Mouse (Mus musculus): ENCODE measurements around the gene Itih4.
A peak's percentile ranks its signal among the peaks of the same experiment; 100 is the strongest.

Gene Itih4

DNA sequence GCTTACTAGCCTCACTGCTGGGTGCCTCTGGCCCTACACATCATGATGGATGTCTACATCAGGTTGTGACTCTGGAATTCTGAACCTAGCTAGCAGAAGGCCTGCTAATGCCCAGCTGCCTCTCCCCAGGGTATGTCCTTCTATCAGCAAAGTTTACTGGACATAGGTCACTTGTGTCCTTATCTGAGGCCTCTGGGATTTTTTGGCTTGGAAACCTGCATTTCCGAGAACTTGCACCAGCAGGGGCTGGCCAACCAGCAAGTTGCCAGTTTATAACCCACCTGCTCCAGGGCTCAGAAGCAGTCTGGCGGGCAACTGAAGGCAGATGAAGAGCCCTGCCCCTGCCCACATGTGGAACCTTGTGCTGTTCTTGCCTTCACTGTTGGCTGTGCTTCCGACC lies at the start of gene Itih4:
Gene Itih4 (plus strand): TSS at position 273 of the 400 bp plus-strand sequence.
- no peak for DNase-seq

DNA sequence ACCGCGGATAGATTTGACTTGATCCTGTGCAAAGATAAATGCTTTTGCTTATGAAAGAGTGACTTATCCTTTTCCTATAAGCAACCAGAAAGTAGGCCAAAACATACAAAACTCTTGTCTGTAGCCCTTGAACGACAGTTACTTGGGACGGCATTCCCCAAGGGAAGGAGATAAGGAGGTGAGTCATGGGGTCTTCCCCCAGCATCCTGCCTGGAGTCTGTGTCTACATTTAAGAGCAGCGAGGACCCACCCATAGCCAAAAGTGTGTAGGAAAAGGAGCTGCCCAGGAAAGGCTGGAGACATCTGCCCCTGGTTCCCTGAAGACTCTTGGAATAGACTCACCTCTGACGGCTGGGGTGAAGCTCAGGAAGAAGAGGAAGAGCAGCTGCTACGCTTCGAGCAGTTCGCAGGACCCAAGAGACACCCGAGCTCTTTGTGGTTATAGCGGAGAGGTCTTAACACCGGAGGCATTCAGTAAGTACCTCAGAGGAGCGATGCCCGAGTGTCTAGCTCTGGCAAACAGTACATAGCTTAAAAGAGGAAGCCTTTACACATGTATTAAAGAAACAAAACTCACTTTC lies 48.8 kb upstream of the Itih4 start:
- no peak for DNase-seq

DNA sequence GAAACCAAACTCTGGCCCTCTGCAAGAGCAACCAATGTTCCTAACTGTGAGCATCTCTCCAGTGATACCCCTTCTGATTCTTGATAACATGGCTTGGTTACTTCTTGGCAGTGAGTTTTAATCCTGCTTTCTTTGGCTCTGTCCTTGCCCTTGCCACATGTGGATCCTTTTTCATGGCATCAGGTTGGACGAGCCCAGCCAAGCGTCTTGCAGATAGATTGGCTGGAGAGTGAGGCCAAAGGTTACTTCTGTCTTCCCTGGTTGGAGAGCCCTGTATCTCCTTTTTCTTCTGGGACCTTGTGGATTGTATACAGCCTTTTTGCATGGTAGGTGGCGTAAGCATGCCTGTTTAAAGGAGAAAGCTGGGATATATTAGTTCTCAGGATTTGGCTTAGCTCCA lies 42.6 kb upstream of the Itih4 start:
- DNase-seq = no peak

DNA sequence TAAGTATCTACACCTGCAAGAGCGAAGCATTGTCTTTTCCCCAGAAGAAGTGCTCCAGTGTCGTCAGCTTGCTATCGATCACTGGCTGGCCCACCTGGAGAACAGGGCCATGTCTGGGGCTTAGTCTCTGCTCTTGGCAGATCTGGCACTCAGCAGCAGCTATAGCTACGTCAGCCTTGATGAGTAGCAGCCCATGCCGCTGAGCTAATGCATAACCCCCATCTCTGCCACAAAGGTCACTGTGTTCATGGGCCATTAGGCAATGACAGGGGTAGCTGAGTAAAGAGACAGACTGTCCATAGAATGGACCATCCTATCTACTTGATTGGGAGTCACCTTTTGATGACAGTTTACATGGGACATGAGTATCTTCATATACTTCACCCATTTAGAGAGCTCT lies 35.8 kb upstream of the Itih4 start:
- DNase-seq = peak in 1 of 2 experiments; percentile 15

DNA sequence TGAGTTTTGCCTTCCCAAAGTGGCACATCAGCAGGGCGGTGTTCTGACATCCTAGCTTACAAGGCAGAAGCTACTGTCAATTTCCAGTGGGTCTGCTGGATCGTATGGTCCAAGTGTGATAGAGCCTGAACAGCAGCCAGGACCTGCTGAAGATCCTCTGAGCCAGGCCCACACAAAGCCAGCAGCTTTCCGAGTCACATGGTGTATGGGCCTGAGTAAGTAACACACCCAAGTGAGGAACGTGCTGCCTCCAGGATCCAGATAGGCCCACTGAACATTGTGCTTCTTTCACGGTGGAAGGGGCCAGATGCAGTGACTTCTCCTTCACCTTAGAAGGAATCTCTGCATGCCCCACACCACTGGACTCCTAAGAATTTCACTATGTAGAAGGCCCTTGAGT lies 34.0 kb upstream of the Itih4 start:
- peak in 1 of 2 experiments; percentile 19 for DNase-seq

DNA sequence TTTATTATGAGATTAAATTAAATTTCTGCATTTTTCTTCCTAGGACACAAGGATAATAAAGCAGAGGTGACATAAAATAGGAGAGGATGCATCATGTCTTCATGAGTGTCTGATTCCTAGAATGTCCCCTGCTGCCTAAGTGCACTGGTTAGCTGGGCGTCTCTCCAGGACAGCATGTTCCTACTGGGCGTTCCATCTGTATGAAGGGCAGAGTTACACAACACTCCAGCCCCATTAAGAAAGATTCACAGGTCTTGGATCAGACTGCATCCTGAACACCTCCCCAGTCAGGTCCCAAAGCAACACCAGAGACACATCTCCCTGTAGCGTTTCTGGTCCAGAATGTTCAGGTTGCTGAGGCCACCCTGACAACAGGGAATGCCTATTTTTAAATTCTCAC lies 31.0 kb upstream of the Itih4 start:
- DNase-seq = peak in 1 of 2 experiments; percentile 31

DNA sequence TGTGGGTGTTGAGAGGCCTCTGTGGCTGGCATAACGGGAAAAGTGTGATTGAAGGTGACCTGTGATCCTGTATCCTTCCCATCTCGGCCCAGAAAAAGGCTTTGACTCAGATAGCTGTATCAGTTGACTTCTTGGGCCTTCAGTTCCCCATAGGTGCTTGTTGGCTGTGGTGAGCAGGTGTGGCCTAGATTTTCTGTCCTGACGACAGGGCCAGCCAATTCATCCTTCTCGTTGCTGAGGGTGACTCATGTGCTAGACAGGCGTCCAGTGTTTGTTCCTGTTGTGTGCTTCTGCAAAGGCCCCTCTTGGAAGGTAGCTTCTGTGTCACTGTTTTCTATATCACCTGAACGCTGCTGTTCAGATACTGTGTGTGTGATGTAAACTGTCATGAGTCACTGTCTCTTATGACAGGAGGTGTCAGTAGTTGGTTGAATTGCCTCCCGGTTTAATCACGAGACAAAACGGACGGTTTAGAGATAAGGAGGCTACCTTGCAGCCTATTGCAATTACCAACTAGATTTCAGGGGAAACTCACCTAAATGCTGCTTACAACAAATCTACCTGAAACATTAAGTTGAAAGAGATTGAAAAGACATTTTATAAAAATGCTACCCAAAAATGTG lies 29.3 kb upstream of the Itih4 start:
- no peak for DNase-seq

DNA sequence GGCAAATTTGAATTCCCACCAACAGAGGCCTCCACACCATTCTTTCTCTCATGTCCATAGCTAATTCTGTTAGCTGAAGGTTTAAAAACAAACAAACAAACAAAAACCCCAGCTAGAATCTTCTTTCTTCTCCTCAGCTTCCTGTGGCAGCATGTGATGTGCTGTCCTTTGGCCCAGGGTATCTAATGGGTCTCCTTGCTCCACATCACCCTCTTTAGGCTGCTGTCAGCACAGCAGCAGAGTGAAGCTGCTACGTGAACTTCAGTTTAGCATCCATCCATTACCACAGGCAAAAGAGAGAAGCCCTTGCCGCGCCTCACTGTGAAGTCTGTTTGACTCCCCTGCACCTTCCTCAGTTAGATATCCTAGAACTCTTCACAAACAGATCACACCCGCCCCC lies 28.3 kb upstream of the Itih4 start:
- peak; percentile 57 to 62 for DNase-seq

DNA sequence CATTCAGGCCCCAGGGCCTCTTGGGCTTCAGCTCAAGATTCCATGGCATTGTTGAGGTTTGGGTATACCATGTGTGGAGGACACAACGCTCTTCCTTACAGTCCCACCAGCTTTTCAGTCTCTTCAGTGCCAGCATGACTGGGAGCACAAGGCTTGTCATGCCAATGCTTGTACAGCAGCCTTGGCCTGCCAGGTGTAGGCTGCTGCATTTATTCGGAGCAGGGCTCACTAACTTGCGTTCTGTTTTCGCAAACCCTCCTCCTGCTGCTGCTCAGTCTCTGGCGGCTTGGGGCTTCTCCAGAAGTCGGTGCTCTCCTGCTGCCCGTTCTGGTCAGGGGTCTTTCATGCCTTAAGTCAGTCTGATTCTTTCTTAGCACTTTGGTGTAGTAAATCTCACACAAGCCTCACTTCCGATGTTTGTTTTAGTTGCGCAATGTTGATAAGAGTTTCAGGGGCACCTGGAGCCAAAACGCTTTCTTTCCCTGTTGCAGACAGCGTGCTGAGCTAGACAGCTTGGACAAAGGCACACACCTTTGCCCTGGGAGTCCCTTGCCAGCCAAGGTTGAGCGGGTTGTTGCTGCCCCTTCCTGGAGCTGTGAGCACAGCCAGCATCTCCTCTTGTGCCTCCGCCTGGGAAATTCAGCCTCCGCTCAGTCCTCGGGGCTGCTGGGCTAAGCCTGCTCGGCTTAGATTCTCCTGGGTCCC lies 24.7 kb upstream of the Itih4 start:
- DNase-seq = peak; percentile 24 to 60

DNA sequence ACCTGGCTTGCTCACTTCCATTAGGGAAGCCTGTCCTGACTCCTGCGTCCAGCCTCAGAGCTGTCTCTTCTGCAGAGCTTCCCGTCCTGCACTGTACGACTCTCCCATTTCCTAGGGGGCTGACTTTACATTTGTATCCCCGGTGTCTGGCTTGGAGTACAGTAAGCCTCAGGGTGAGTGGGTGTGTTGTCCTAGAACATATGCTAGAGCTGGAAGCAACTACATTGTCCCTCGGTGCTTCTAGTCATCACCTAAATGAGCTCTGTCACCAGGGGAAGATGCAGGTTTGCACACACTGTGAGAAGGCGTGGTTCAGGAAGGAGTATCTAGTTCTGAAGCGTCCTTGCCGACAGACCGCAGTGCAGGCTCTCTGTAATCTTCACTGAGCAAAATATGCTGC lies 23.9 kb upstream of the Itih4 start:
- no peak for DNase-seq

DNA sequence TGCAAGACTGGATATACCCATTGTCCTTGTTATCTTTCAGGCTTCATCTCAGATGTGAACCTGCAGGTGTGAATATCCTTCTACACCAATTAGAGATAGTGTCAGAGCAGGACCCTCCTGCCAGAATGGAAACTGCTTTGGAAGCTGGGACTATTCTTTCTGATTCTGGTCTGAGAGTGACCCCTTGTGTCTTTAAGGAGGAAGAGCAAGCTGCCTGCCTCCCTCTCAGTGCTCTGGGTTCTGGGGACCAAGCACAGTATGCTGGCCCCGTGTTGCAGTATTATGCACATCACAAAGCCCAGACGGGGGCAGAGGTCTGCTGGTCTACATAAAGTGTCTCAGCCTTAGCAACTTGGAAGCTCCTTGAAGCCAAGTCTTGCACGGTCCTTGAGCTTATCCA lies 21.0 kb upstream of the Itih4 start:
- peak in 1 of 2 experiments; percentile 34 for DNase-seq

DNA sequence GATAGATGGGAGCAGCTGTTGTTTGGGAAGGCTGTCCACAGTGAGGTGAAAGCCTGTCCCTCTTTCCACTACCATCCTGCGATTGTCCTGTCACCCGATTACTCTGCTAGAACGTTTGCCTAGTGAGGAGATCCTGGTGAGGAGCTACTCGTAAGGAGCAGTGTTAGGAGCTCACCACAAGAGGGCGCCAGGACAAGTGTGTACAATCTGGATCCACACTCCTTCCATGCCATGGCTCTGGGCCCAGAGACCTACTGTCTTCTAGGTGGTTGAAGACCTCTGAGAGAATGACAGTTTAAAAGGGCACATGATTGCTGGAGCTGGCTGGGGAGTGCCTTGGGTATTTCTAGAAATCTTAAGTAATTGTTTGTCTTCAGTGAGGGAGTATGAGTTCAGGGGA lies 19.2 kb upstream of the Itih4 start:
- DNase-seq = peak; percentile 83 to 84

DNA sequence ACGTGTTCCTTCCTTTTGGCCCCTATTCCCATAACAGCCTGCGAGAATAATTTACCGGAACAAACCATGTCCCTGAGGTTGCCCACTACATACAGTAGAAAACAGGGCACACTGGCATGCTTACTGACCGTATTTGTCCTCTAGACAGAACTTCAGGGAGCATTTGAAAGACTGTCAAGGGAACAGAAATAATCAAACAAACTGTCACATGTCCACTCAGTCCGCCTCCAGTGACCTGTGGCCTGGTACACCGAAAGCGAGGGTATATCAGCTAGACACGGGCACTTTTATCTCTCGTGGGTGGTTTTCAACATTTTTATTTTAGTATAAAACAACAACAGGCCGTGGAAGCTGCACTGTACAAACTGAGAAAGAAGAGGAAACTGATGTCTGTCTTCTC lies 17.4 kb upstream of the Itih4 start:
- DNase-seq = no peak

DNA sequence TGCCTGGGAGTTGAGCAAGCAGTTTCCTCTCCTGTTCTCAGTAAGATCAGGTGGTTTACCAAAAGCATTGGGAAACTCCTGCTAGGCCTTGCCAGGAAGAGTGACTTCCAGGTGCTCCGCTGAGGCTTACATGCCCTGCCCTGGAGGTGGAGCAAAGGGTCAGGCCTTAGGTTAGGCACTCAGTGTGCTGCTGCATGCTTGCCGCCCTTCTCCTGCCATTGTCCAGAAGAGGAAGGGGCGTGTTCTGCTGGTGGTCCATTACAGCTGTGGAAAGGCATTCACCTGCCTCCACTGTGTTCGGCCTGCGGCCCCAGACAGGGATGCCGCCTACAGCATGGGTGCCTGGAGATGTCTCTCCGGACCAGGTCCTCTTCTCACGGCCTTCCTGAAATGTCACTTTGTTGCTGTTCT lies 16.9 kb upstream of the Itih4 start:
- peak in 1 of 2 experiments; percentile 53 for DNase-seq

DNA sequence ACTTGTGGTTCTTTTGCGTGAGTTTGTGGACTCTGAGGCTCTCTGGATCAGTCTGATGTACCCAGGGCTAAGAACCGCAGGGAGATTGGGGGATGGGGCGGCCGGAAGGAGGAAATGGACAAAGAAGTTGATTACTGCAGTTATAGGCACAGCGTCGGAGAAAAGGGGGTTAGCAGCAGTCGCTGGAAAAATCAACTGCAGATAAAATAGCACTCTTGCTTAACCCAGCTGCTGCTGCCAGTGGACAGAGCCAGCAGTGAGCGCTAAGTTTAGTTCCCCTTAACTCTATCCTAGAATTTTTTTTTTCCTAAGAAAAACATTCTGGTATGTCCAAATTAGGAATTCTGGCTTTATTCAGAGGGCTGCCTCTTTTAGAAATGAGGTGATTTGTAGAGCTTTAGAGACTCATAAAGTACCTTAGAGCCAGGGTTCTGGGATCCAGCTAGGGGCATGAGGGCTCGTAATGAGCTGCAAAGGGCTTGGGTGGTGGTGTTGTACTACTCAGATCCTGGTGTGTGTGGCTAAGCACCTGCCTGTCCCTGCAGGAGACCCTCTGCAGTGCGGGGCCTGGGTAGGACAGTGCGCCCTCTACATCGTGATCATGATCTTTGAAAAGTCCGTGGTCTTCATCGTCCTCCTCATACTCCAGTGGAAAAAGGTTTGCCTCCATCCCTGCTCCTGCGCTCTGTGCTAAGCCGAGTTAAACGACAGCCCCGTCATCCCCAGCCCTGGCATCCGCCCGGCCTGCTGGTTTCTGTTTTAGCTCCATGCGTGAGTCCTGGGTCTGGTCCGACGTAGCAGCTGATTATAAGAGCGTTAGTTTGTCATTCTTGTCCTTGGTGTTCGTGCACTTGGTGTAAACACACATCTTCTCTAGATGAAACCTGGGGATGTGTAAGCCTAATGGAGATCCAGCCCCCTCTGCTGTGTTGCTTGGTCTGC lies 15.8 kb upstream of the Itih4 start:
- DNase-seq = no peak

DNA sequence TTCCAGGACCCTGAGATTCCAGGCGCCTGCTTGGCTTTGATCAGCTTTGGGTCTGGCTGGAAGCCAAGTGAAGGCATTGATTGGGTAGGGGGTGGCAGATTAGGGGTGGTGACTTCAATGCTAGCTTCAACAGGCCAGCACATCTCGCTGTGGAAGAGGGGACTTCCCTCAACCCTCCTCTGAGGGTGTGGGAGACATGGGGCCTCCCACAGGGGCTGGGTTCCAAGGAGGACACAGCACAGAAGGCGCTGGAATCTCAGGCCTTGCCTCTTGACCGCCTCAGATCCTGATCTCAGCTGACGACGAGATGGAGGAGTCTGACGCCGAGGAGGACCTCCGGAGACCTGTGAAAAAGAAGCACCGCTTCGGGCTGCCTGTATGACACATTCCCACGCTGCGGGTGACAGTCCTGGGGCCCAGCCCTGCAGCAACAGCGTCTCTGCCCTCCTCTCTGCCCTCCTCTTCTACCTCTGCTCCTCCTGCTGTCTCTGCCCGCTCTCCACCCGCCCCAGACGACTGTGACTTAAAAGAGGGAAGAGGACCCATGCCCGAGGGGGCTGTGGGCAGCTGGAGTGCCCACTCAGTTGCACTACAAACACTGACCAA lies 12.1 kb upstream of the Itih4 start:
- DNase-seq = no peak

DNA sequence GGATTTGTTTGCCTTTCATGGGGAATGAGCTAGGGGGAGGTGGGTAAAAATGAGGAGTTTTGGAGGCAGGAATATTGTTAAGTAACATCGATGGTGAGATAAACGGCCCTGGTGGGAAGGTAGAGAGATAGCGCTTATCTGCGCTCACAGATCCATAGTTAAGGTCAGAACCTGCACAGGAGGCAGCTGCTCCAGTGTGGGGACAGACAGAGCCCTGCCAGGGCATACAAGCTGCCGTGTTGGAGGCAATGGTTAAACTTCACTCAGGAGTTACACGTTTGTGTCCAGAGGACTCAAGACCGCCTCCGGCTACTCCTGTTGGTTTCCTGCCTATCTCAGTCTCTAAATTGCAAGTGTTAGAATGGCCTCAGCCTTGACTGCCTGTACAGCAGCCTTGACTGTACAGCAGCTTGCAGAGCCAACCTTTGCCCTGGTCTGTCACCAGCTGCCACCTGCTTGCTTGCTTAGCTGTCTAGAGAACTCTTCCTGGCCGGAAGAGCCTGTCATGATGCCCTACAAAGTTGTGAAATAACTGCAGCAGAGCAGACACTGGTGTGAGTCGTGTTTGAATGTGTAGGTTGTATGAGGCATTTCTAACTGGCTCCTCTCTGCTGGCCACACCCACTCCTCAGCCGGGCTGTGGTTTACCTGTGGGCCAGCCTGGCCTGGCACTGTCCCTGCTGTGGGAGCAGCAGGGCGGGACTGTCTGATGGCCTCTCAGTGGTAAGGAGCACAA lies 11.0 kb upstream of the Itih4 start:
- no peak for DNase-seq

DNA sequence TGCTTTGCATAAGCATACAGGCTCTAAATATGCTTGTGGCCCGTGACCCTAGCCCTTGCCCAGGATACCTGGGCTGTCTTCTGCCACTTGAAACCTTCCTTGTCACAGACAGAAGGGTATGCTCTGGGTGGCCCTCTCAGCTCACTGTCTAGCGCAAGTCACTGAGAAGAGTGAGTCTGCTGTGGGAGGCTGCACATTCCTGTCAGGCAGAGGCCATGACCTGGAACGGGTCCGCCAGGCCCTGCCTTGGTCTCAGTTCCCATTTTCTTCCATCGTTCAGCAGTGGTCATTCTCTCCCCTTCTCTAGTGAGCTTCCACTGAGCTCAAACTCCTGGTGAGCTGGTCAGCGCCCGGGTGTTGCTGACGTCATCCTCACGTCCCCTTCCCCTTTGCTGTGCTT lies 10.3 kb upstream of the Itih4 start:
- DNase-seq = peak; percentile 27 to 55

DNA sequence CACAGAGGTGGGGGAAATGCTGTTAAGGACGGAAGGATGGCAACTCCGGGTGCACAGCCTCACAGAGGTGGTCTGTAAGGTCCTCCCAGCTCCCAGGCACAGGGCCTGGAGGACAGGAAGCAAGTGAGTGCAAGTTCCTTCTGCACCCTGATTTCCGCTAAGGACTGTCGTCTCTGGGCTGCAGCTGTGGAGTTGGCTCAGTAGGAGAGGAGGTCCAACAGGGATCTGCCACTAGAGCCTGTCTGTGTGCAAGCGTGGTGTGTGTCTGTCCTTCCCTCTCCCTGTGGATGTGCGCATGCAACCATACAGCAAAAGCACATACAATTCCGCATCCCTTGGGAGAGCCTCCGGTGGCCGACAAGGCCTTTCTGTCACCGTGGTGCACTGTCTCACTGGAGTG lies 9.8 kb upstream of the Itih4 start:
- no peak for DNase-seq

DNA sequence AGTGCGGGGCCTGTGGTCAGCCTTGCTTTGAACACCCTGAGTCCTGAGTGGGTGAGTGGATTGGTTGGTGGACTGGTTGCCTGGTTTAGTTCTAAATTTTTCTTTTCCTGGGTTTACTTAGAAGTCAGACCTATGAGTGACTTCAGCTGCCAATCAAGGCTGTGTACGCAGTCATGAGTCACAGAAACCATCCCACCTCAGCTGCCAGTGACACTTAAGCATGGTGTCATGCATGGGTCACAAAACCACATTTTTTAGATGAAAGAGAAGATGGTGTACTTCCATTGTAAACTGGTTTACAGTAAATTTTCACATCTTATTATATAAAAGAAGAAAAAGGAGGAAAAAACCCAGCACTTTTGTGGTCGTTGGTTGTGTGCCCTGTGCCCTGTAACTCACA lies 8.4 kb upstream of the Itih4 start:
- DNase-seq = no peak

DNA sequence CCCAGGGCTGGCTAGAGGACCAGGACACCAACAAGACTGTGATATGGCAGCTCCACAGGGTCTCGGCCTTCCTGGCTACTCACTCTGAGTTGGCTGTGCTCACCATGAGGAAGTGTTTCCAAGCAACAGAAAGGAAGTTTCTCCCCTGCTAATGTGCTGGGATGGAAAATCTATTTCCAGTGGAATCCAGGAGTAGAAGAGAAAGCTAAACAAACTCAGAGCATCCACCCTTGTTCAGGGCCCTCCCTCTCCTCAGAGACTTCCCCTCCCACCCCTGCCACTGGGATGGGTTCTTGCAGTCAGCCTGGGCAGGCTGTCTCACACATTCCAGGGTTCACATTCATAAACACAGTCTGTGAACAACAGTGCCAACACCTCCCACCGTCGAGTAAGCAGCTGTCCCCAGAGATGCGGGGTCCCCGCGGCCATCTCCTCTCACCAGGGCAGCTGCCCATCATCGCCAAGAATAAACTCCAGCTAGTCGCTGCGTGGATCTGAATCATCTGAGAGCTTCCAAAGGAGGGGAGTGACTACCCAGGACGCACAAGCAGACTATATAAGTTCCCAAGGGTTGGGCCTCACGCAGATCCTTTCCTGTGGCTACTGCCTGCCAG lies 7.2 kb upstream of the Itih4 start, which contains the start of gene Mustn1:
Gene Mustn1 (plus strand): TSS at position 243 of the 614 bp plus-strand sequence.
- peak in 1 of 2 experiments; percentile 55 for DNase-seq
